Mouse (Mus musculus) ES-E14 (cell line): Measurements from ENCODE around the gene Rtn3.

Experiments
- MAFK ChIP-seq: IDR thresholded peaks from 2 replicates; pipeline ENCODE4 v1.6.1; 2014; ENCODE audit warnings: mild to moderate bottlenecking, low read depth, low read length, inconsistent platforms; ENCODE audit not compliant: insufficient read depth
- ZC3H11A ChIP-seq: IDR thresholded peaks from 2 replicates; pipeline ENCODE4 v1.6.1; 2012; ENCODE audit warnings: low read depth, mild to moderate bottlenecking, inconsistent platforms, low read length, borderline replicate concordance

- TF ChIP-seq ZC3H11A (no peak), MAFK (no peak)
Observed at GRCm38 (mm10) chr19:7445596-7445995, 37.5 kb downstream of the Rtn3 start.
